In the genomic region with DNA sequence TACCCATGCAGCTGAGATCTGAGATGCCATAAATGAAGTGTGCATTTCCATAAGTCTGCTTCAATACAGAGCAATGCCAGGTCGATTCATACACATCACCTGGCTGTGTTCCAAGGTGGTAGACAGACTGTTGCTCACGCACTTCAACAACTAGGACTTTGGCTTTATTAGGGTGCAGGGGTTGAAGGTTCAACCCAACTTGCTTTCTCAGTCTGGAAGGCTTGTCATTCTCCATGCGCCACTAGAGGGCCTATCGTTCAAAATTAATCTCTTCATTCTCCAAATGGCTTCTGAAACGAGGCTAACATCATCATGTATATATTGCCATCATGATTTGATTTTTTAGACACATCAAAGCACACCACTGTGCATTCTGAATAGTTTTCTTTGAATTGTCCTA, we compare ENCODE assay signal across 8 mouse cellular contexts.
A peak's percentile ranks its signal among the peaks of the same experiment; 100 is the strongest.
DNase-seq lines count a peak whose midpoint lies in the region; ATAC-seq and TF ChIP-seq lines count a peak whose summit lies in the region.

No protein-coding gene starts in this region.

- no peak overlapping the region for H3K9ac ChIP-seq in hindbrain, embryonic 14.5 days
- H3K9ac ChIP-seq in hindbrain, embryonic 16.5 days (ENCODE audit: low read depth, low read length), result no peak overlapping the region

- no peak for ATAC-seq in hindbrain, embryonic 14.5 days (ENCODE audit: low FRiP score)
- no peak for ATAC-seq in hindbrain, embryonic 16.5 days
- ATAC-seq in Patski, result no peak

- 0 out of 2 replicates have a peak, but pooled peaks cover 3% of the 10 kb centered on the region for H3K27me3 ChIP-seq in hindbrain, embryonic 14.5 days (ENCODE audit: control insufficient read depth, insufficient read depth, low read length)
- H3K27me3 ChIP-seq in hindbrain, embryonic 16.5 days (replicated peaks; ENCODE audit: control insufficient read depth, insufficient read depth, low read length), result peaks cover 2% of the 10 kb centered on the region; the same call in 1 of the 2 replicates
- no peaks in the 10 kb centered on the region for H3K27me3 ChIP-seq in Patski
- H3K27me3 ChIP-seq in embryonic facial prominence, embryonic 10.5 days (replicated peaks; ENCODE audit: low read depth, poor library complexity, severe bottlenecking), result peaks cover 68% of the 10 kb centered on the region
- peaks cover 84% of the 10 kb centered on the region for H3K27me3 ChIP-seq in forebrain, embryonic 10.5 days (ENCODE audit: poor library complexity, severe bottlenecking)

- no peak overlapping the region for H3K4me3 ChIP-seq in hindbrain, embryonic 14.5 days (replicated peaks; ENCODE audit: low read length)
- H3K4me3 ChIP-seq in hindbrain, embryonic 16.5 days (ENCODE audit: low read length), result no peak overlapping the region
- H3K4me3 ChIP-seq in embryonic facial prominence, embryonic 10.5 days, result no peak overlapping the region
- H3K4me3 ChIP-seq in forebrain, embryonic 10.5 days, result no peak overlapping the region

- no peak overlapping the region for H3K27ac ChIP-seq in hindbrain, embryonic 14.5 days
- H3K27ac ChIP-seq in hindbrain, embryonic 16.5 days (ENCODE audit: low read depth, low read length), result no peak overlapping the region
- H3K27ac ChIP-seq in embryonic facial prominence, embryonic 10.5 days (replicated peaks), result no peak overlapping the region
- no peak overlapping the region for H3K27ac ChIP-seq in forebrain, embryonic 10.5 days

- peak; percentile 48 for TF ChIP-seq CTCF in Patski (IDR thresholded peaks at IDR 0.05)

- CTCF ChIA-PET in Patski (lab: Charles Lee), result interaction anchor here (0.7 to 1.1 kb wide), 2 partner anchors 22 to 253 kb away, joined by 3 to 4 read pairs; no protein-coding TSS in a partner anchor

- H3K9me3 ChIP-seq in hindbrain, embryonic 14.5 days (ENCODE audit: control insufficient read depth, low read length), result no peaks in the 10 kb centered on the region
- no peaks in the 10 kb centered on the region for H3K9me3 ChIP-seq in hindbrain, embryonic 16.5 days (ENCODE audit: control insufficient read depth, low read length)
- H3K9me3 ChIP-seq in embryonic facial prominence, embryonic 10.5 days, result no peaks in the 10 kb centered on the region
- no peaks in the 10 kb centered on the region for H3K9me3 ChIP-seq in forebrain, embryonic 10.5 days

- in situ Hi-C loops in Patski (cut with MboI; ENCODE audit: low pct_unique_long_range_greater_than_20kb), result loop anchor here (5.0 to 10.0 kb wide), 2 partner anchors 253 to 329 kb away; a partner anchor contains a TSS

- H3K36me3 ChIP-seq in hindbrain, embryonic 14.5 days (replicated peaks; ENCODE audit: control insufficient read depth, insufficient read depth), result no peaks in the 10 kb centered on the region
- H3K36me3 ChIP-seq in hindbrain, embryonic 16.5 days (ENCODE audit: control insufficient read depth, insufficient read depth, low read length), result no peaks in the 10 kb centered on the region
- no peaks in the 10 kb centered on the region for H3K36me3 ChIP-seq in embryonic facial prominence, embryonic 10.5 days (replicated peaks)
- H3K36me3 ChIP-seq in forebrain, embryonic 10.5 days (replicated peaks), result no peaks in the 10 kb centered on the region

- no peak overlapping the region for H3K4me2 ChIP-seq in hindbrain, embryonic 14.5 days (replicated peaks)
- H3K4me2 ChIP-seq in hindbrain, embryonic 16.5 days (ENCODE audit: low read length), result no peak overlapping the region

- 25% methylated on average over 5 of the region's 5 CpGs for WGBS in hindbrain, embryonic 14.5 days
- 27% methylated on average over 5 of the region's 5 CpGs for WGBS in hindbrain, embryonic 16.5 days
- 24% methylated on average over 5 of the region's 5 CpGs for WGBS in embryonic facial prominence, embryonic 10.5 days
- WGBS in forebrain, embryonic 10.5 days, result 33% methylated on average over 5 of the region's 5 CpGs

- POLR2A ChIA-PET in Patski (lab: Charles Lee), result no interaction called here

- peak; percentile 54 for DNase-seq in hindbrain, embryonic 14.5 days (ENCODE audit: low spot score)
- peak; percentile 58 for DNase-seq in 416B (ENCODE audit: low read depth)
- no peak for DNase-seq in Patski (ENCODE audit: low read depth, low spot score)
- peak; percentile 15 for DNase-seq in embryonic facial prominence, embryonic 10.5 days (ENCODE audit: low spot score)
- DNase-seq in layer of hippocampus, postnatal 10 days (ENCODE audit: low spot score in 2 of 2), result peak; percentile 36 to 44
- DNase-seq in gastrocnemius, postnatal 25 days, result no peak
- no peak for DNase-seq in forebrain, embryonic 10.5 days (ENCODE audit: extremely low spot score, low spot score)

- H3K4me1 ChIP-seq in hindbrain, embryonic 14.5 days (replicated peaks; ENCODE audit: control insufficient read depth, insufficient read depth, low read length), result no peaks in the 10 kb centered on the region
- no peaks in the 10 kb centered on the region for H3K4me1 ChIP-seq in hindbrain, embryonic 16.5 days (ENCODE audit: control insufficient read depth, insufficient read depth, low read depth, low read length)
- H3K4me1 ChIP-seq in embryonic facial prominence, embryonic 10.5 days, result no peaks in the 10 kb centered on the region
- no peaks in the 10 kb centered on the region for H3K4me1 ChIP-seq in forebrain, embryonic 10.5 days

Comparison
In these comparisons a context has a peak if more than half of its experiments do, and no peak if none do; other contexts are left out.
1. DNase-seq: peak in hindbrain, embryonic 14.5 days (single experiment), 416B (single experiment), embryonic facial prominence, embryonic 10.5 days (single experiment) and layer of hippocampus, postnatal 10 days (2 of 2); none in Patski (single experiment), gastrocnemius, postnatal 25 days (single experiment) and forebrain, embryonic 10.5 days (single experiment).